Mouse (Mus musculus) heart, embryonic 10.5 days (tissue): Measurements from ENCODE around the gene Sim2. TPM values are rescaled to one million over a fixed set of nuclear protein-coding genes. Genes with fewer than 3 reads are reported as not detected.

ENCODE experiments used
- DNase-seq: peaks from one replicate; pipeline ENCODE4 v3.0.0-alpha.2; 2017; ENCODE audit warnings: low spot score
- H3K27ac ChIP-seq: fragments of 300-500 bp; sonication (generic); 2 replicates; pipeline ENCODE4 v1.5.1; 2016; ENCODE audit warnings: mild to moderate bottlenecking
- H3K27me3 ChIP-seq: fragments of 300-500 bp; sonication (generic); 2 replicates; pipeline ENCODE4 v1.6.1; 2016; ENCODE audit warnings: mild to moderate bottlenecking; ENCODE audit not compliant: poor library complexity, insufficient read depth, severe bottlenecking
- H3K36me3 ChIP-seq: fragments of 300-500 bp; sonication (generic); 2 replicates; pipeline ENCODE4 v1.6.1; 2016; ENCODE audit warnings: mild to moderate bottlenecking, moderate library complexity
- H3K4me1 ChIP-seq: fragments of 300-500 bp; sonication (generic); 2 replicates; pipeline ENCODE4 v1.6.1; 2016; ENCODE audit warnings: mild to moderate bottlenecking
- H3K4me3 ChIP-seq: fragments of 300-500 bp; sonication (generic); 2 replicates; pipeline ENCODE4 v1.5.1; 2016; ENCODE audit warnings: mild to moderate bottlenecking, moderate library complexity
- H3K9me3 ChIP-seq: fragments of 300-500 bp; sonication (generic); 2 replicates; pipeline ENCODE4 v1.6.1; 2016; ENCODE audit warnings: mild to moderate bottlenecking, moderate library complexity
- WGBS: fragments of 180-500 bp; shearing (Covaris S2); methylation state at CpG from one replicate; pipeline ENCODE4 v1.1.7; 2016; 5-methylcytosine and 5-hydroxymethylcytosine counted together
- polyA plus RNA-seq: library from polyadenylated mRNA; unstranded; fragments of >200 nt; fragmentation: Nextera tagmentation; extraction: Ambion mirVana; gene quantifications from 2 replicates; pipeline ENCODE4 v1.2.1, GENCODE M21; 2016

Sim2 gene
- polyA plus RNA-seq, 1 experiment from 2014 or later = 0.05 TPM

GRCm38 (mm10) chr16:94081996-94082708 is 2.6 kb upstream of the Sim2 start:
- 6% methylated on average over 8 of the region's 8 CpGs for WGBS
- H3K9me3 ChIP-seq = no peaks in the 10 kb centered on the region
- peaks cover 33% of the 10 kb centered on the region for H3K4me1 ChIP-seq
- DNase-seq = no peak
- H3K4me3 ChIP-seq = no peak overlapping the region
- no peak overlapping the region for H3K27ac ChIP-seq
- H3K36me3 ChIP-seq = no peaks in the 10 kb centered on the region
- H3K27me3 ChIP-seq = peaks cover 100% of the 10 kb centered on the region

- DNase-seq = no peak
- under 1% methylated on average over 46 of the region's 46 CpGs for WGBS
These were observed 1.5 kb upstream of the Sim2 start for GRCm38 (mm10) chr16:94082960-94083847.

GRCm38 (mm10) chr16:94083848-94084525 is 744 bp upstream of the Sim2 start:
- no peak for DNase-seq
- Histone ChIP-seq H3K9me3 (no peaks in the 10 kb centered on the region), H3K27ac (no peak overlapping the region)

More at GRCm38 (mm10) chr16:94082960-94083847, 1.5 kb upstream of the Sim2 start:
- Histone ChIP-seq H3K36me3 (no peaks in the 10 kb centered on the region), H3K9me3 (no peaks in the 10 kb centered on the region), H3K4me1 (peaks cover 36% of the 10 kb centered on the region), H3K4me3 (peak overlapping the region; percentile 58; the same call in 1 of the 2 replicates), H3K27me3 (peaks cover 100% of the 10 kb centered on the region), H3K27ac (no peak overlapping the region)

GRCm38 (mm10) chr16:94085603-94086285 is 1.0 kb downstream of the Sim2 start:
- Histone ChIP-seq H3K27ac (no peak overlapping the region), H3K27me3 (peaks cover 100% of the 10 kb centered on the region)

More at GRCm38 (mm10) chr16:94083848-94084525, 744 bp upstream of the Sim2 start:
- H3K27me3 ChIP-seq = peaks cover 100% of the 10 kb centered on the region
- H3K4me1 ChIP-seq = peaks cover 35% of the 10 kb centered on the region
- no peaks in the 10 kb centered on the region for H3K36me3 ChIP-seq
- WGBS = under 1% methylated on average over 41 of the region's 41 CpGs
- H3K4me3 ChIP-seq = peak overlapping the region; percentile 58

GRCm38 (mm10) chr16:94086701-94087569 is 2.2 kb downstream of the Sim2 start:
- Histone ChIP-seq H3K4me3 (peak overlapping the region; percentile 29), H3K27me3 (peaks cover 100% of the 10 kb centered on the region), H3K27ac (no peak overlapping the region), H3K9me3 (no peaks in the 10 kb centered on the region), H3K4me1 (peaks cover 30% of the 10 kb centered on the region), H3K36me3 (no peaks in the 10 kb centered on the region)
- DNase-seq = no peak
- under 1% methylated on average over 50 of the region's 50 CpGs for WGBS

More at GRCm38 (mm10) chr16:94085603-94086285, 1.0 kb downstream of the Sim2 start:
- no peak for DNase-seq
- Histone ChIP-seq H3K9me3 (no peaks in the 10 kb centered on the region), H3K4me1 (peaks cover 30% of the 10 kb centered on the region), H3K36me3 (no peaks in the 10 kb centered on the region), H3K4me3 (peak overlapping the region; percentile 58)
- WGBS = under 1% methylated on average over 57 of the region's 57 CpGs

- WGBS = 4% methylated on average over 16 of the region's 16 CpGs
These were observed 3.0 kb downstream of the Sim2 start for GRCm38 (mm10) chr16:94087570-94088225.

GRCm38 (mm10) chr16:94088226-94088748 is 3.6 kb downstream of the Sim2 start:
- Histone ChIP-seq H3K27ac (no peak overlapping the region), H3K36me3 (no peaks in the 10 kb centered on the region), H3K27me3 (peaks cover 100% of the 10 kb centered on the region), H3K4me3 (no peak overlapping the region), H3K4me1 (peaks cover 32% of the 10 kb centered on the region), H3K9me3 (no peaks in the 10 kb centered on the region)
- DNase-seq = no peak
- WGBS = 3% methylated on average over 11 of the region's 11 CpGs

More at GRCm38 (mm10) chr16:94087570-94088225, 3.0 kb downstream of the Sim2 start:
- Histone ChIP-seq H3K4me3 (peak overlapping the region; percentile 29; the same call in 1 of the 2 replicates), H3K9me3 (no peaks in the 10 kb centered on the region), H3K4me1 (peaks cover 30% of the 10 kb centered on the region), H3K27ac (no peak overlapping the region), H3K36me3 (no peaks in the 10 kb centered on the region), H3K27me3 (peaks cover 100% of the 10 kb centered on the region)
- no peak for DNase-seq

GRCm38 (mm10) chr16:94088819-94089692 is 4.3 kb downstream of the Sim2 start:
- no peak for DNase-seq
- peaks cover 31% of the 10 kb centered on the region for H3K4me1 ChIP-seq
- H3K4me3 ChIP-seq = no peak overlapping the region
- 5% methylated on average over 14 of the region's 14 CpGs for WGBS
- peaks cover 100% of the 10 kb centered on the region for H3K27me3 ChIP-seq
- no peak overlapping the region for H3K27ac ChIP-seq
- no peaks in the 10 kb centered on the region for H3K36me3 ChIP-seq
- H3K9me3 ChIP-seq = no peaks in the 10 kb centered on the region

- 1% methylated on average over 12 of the region's 12 CpGs for WGBS
- peaks cover 94% of the 10 kb centered on the region for H3K27me3 ChIP-seq
- H3K4me3 ChIP-seq = no peak overlapping the region
- no peaks in the 10 kb centered on the region for H3K9me3 ChIP-seq
- DNase-seq = no peak
- no peak overlapping the region for H3K27ac ChIP-seq
- H3K36me3 ChIP-seq = no peaks in the 10 kb centered on the region
- H3K4me1 ChIP-seq = peaks cover 17% of the 10 kb centered on the region
These were observed 7.9 kb downstream of the Sim2 start for GRCm38 (mm10) chr16:94092511-94093150.
